Mouse (Mus musculus) midbrain, embryonic 14.5 days (tissue): Measurements from ENCODE around the gene Tapt1. TPM values are rescaled to one million over a fixed set of nuclear protein-coding genes. Genes with fewer than 3 reads are reported as not detected.
"Not testable (repeated sequence)": the region's sequence is repeated elsewhere in the genome, so short reads cannot be mapped to it uniquely, and the experiment has no call there.

Source experiments
- ATAC-seq: fragments of 200-750 bp; cut with Nextera tagmentation; 2 replicates; pipeline ENCODE4 v1.8.0; 2017; ENCODE audit warnings: moderate number of reproducible peaks, moderate library complexity; ENCODE audit not compliant: low FRiP score, low TSS enrichment
- DNase-seq: peaks from one replicate; pipeline ENCODE4 v3.0.0-alpha.2; 2015
- H3K27ac ChIP-seq: fragments of 300-500 bp; sonication (generic); replicated peaks from 2 replicates; pipeline ENCODE4 v1.5.1; 2014; ENCODE audit warnings: mild to moderate bottlenecking, low read depth, low read length, moderate library complexity
- H3K27me3 ChIP-seq: fragments of 300-500 bp; sonication (generic); 2 replicates; pipeline ENCODE4 v1.6.1; 2014; ENCODE audit warnings: low read length, control low read depth, mixed read lengths; ENCODE audit not compliant: control insufficient read depth, insufficient read depth
- H3K36me3 ChIP-seq: fragments of 300-500 bp; sonication (generic); 2 replicates; pipeline ENCODE4 v1.6.1; 2014; ENCODE audit warnings: low read length, control low read depth; ENCODE audit not compliant: control insufficient read depth, insufficient read depth
- H3K4me1 ChIP-seq: fragments of 300-500 bp; sonication (generic); 2 replicates; pipeline ENCODE4 v1.6.1; 2014; ENCODE audit warnings: mild to moderate bottlenecking, antibody characterized with exemption, low read length, control low read depth; ENCODE audit not compliant: control insufficient read depth, insufficient read depth
- H3K4me2 ChIP-seq: fragments of 300-500 bp; sonication (generic); 2 replicates; pipeline ENCODE4 v1.6.1; 2014; ENCODE audit warnings: mild to moderate bottlenecking, low read length, moderate library complexity
- H3K4me3 ChIP-seq: fragments of 300-500 bp; sonication (generic); replicated peaks from 2 replicates; pipeline ENCODE4 v1.5.1; 2014; ENCODE audit warnings: low read depth, low read length
- H3K9ac ChIP-seq: fragments of 300-500 bp; sonication (generic); replicated peaks from 2 replicates; pipeline ENCODE4 v1.6.1; 2014; ENCODE audit warnings: mild to moderate bottlenecking, low read length, moderate library complexity
- H3K9me3 ChIP-seq: fragments of 300-500 bp; sonication (generic); 2 replicates; pipeline ENCODE4 v1.6.1; 2016; ENCODE audit warnings: low read length, control low read depth, mixed read lengths; ENCODE audit not compliant: control insufficient read depth
- WGBS: fragments of 180-500 bp; shearing (Covaris S2); extraction: QIAGEN DNeasy Blood & Tissue Kit; methylation state at CpG from one replicate; pipeline ENCODE4 v1.1.7; 2014; 5-methylcytosine and 5-hydroxymethylcytosine counted together
- polyA plus RNA-seq: library from polyadenylated mRNA; unstranded; fragments of >200 nt; fragmentation: Nextera tagmentation; extraction: Ambion mirVana; gene quantifications from 2 replicates; pipeline ENCODE4 v1.2.1, GENCODE M21; 2014

Gene Tapt1
- 31.7 and 34.6 TPM in 2 replicates for polyA plus RNA-seq

DNA sequence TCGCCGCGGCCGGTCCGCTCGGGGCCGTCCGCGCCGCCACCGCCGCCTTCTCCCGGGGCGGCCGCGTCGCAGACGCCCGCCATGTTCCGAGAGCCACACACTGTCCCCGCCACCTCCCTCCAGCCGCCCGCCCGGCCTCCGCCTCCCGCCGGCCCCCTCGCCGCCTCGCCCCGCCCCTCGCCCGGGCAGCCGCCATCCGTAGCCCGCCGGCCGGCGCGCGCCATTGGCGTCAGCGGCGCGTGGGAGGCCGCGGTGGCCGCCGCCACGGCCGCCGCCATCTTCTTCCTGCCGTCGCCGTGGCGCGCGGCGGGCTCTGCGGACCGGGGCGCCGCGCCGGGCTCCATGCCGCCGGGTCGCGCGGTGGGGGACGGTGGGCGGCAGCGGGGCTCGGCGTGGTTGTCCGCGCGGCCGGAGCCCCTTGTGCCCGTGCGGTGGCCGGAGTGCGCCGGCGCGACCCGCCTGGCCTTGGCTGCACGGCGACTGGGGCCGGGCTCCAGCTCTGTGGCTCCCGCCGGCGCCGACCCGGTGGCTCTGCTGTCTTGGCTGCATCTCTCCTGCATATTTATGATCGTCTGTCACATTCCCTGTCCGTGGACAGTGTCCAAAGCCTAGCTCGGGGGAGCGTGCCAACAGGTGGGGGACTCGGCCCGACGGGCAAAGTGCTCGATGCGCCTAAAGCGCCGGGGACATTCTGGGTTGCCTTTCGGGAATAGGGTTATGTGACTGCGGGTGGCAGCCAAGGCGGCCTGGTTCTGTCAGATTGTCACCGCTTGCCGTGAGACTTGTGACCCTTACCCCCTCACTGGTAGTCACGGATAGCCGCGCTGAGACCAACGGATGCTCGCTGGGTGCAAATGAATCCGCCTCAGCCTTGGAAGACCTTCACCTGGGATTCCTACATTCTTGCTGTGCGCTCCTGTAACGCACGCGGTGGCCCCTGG is at the start of gene Tapt1:
Tapt1 (minus strand) TSS at position 106 of the 941 bp plus-strand sequence.
- H3K4me1 ChIP-seq, result peaks cover 26% of the 10 kb centered on the region
- H3K27me3 ChIP-seq, result no peaks in the 10 kb centered on the region
- H3K27ac ChIP-seq, result peak within 1 kb of the TSS; percentile 95
- peak within 1 kb of the TSS; percentile 92 for H3K9ac ChIP-seq
- H3K4me3 ChIP-seq, result peak within 1 kb of the TSS; percentile 86
- WGBS, result under 1% methylated on average over 103 of the region's 121 CpGs
- H3K9me3 ChIP-seq, result no peaks in the 10 kb centered on the region
- peak within 1 kb of the TSS; percentile 67 for H3K4me2 ChIP-seq
- peak; percentile 97 for ATAC-seq
- peak; percentile 94 for DNase-seq
- no peaks in the 10 kb centered on the region for H3K36me3 ChIP-seq

DNA sequence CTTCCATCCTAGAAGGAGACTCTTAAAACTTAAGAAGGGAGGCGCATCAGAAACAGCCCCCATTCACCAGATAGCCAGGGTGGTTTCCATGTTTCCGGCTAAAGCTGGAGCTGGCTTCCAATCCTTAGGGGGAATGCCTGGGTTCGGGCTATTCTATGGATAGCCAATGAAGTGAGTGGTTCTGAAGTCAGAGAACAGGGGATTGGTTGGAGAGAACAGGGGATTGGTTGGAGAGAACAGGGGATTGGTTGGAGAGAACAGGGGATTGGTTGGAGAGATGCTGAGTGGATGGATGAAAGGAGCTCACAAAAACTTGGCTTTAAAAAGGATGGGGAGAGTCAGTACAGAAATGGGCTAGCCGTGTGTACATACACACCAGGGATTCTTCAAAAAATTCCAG is 45.1 kb upstream of the Tapt1 start:
- Histone ChIP-seq H3K4me3 (no peak overlapping the region), H3K4me1 (no peaks in the 10 kb centered on the region), H3K36me3 (no peaks in the 10 kb centered on the region), H3K27me3 (no peaks in the 10 kb centered on the region), H3K9me3 (no peaks in the 10 kb centered on the region), H3K4me2 (no peak overlapping the region), H3K9ac (no peak overlapping the region), H3K27ac (no peak overlapping the region)
- DNase-seq, result no peak
- WGBS, result 85% methylated on average over 4 of the region's 4 CpGs
- ATAC-seq, result no peak

GRCm38 (mm10) chr5:44268524-44268923 is 42.1 kb upstream of the Tapt1 start:
- not testable (repeated sequence) for H3K9ac ChIP-seq, H3K27me3 ChIP-seq, H3K4me1 ChIP-seq, ATAC-seq, H3K36me3 ChIP-seq, H3K27ac ChIP-seq, H3K9me3 ChIP-seq, H3K4me3 ChIP-seq, H3K4me2 ChIP-seq
- WGBS, result 50% methylated on average over 2 of the region's 3 CpGs
- peak; percentile 79 for DNase-seq

- no peak for DNase-seq
- Histone ChIP-seq H3K9ac (no peak overlapping the region), H3K27me3 (no peaks in the 10 kb centered on the region), H3K4me2 (no peak overlapping the region), H3K4me1 (no peaks in the 10 kb centered on the region), H3K9me3 (no peaks in the 10 kb centered on the region), H3K27ac (no peak overlapping the region), H3K36me3 (no peaks in the 10 kb centered on the region), H3K4me3 (no peak overlapping the region)
- WGBS, result 81% methylated on average over 5 of the region's 5 CpGs
- ATAC-seq, result no peak
Observed at GRCm38 (mm10) chr5:44261691-44262090, 35.3 kb upstream of the Tapt1 start.

GRCm38 (mm10) chr5:44261172-44261571 is 34.7 kb upstream of the Tapt1 start:
- H3K27me3 ChIP-seq, result no peaks in the 10 kb centered on the region
- no peak overlapping the region for H3K4me2 ChIP-seq
- H3K27ac ChIP-seq, result no peak overlapping the region
- no peaks in the 10 kb centered on the region for H3K36me3 ChIP-seq
- H3K4me3 ChIP-seq, result no peak overlapping the region
- H3K9ac ChIP-seq, result no peak overlapping the region
- no peaks in the 10 kb centered on the region for H3K9me3 ChIP-seq
- no peaks in the 10 kb centered on the region for H3K4me1 ChIP-seq
- DNase-seq (no peak), ATAC-seq (no peak)
- 78% methylated on average over 3 of the region's 3 CpGs for WGBS

DNA sequence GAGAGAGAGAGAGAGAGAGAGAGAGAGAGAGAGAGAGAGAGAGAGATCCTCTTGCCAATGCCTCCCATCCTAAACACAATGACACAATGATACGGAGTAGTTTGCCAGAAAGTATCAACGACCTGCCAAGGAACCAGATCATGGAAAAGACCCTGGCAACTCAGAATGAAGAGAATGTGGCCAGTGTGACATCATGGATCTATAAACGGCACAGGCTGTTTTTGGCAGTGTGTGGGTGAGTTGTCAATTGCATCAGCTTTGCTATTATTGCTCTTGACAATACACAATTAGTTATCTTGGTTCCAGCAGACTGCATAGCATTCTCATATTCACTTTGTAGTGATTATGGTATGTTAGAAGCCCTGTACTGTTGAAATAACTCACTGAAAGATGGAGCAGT is 33.3 kb upstream of the Tapt1 start:
- Histone ChIP-seq H3K27me3 (no peaks in the 10 kb centered on the region), H3K9me3 (no peaks in the 10 kb centered on the region), H3K36me3 (no peaks in the 10 kb centered on the region), H3K9ac (no peak overlapping the region), H3K27ac (no peak overlapping the region), H3K4me3 (no peak overlapping the region), H3K4me1 (no peaks in the 10 kb centered on the region), H3K4me2 (no peak overlapping the region)
- DNase-seq (no peak), ATAC-seq (no peak)
- WGBS, result 78% methylated on average over 3 of the region's 3 CpGs

GRCm38 (mm10) chr5:44258163-44258562 is 31.7 kb upstream of the Tapt1 start:
- H3K4me1 ChIP-seq, result no peaks in the 10 kb centered on the region
- no peak overlapping the region for H3K9ac ChIP-seq
- H3K4me2 ChIP-seq, result no peak overlapping the region
- no peaks in the 10 kb centered on the region for H3K36me3 ChIP-seq
- DNase-seq (no peak), ATAC-seq (no peak)
- no peaks in the 10 kb centered on the region for H3K27me3 ChIP-seq
- 67% methylated on average over 1 of the region's 1 CpGs for WGBS
- no peak overlapping the region for H3K27ac ChIP-seq
- no peaks in the 10 kb centered on the region for H3K9me3 ChIP-seq
- no peak overlapping the region for H3K4me3 ChIP-seq

- H3K27me3 ChIP-seq, result no peaks in the 10 kb centered on the region
- WGBS, result 90% methylated on average over 4 of the region's 4 CpGs
- H3K4me3 ChIP-seq, result no peak overlapping the region
- H3K9me3 ChIP-seq, result no peaks in the 10 kb centered on the region
- no peak for ATAC-seq
- no peak overlapping the region for H3K27ac ChIP-seq
- no peaks in the 10 kb centered on the region for H3K4me1 ChIP-seq
- no peak for DNase-seq
- H3K4me2 ChIP-seq, result no peak overlapping the region
- no peak overlapping the region for H3K9ac ChIP-seq
- H3K36me3 ChIP-seq, result no peaks in the 10 kb centered on the region
Observed at GRCm38 (mm10) chr5:44257401-44257800, 31.0 kb upstream of the Tapt1 start.

DNA sequence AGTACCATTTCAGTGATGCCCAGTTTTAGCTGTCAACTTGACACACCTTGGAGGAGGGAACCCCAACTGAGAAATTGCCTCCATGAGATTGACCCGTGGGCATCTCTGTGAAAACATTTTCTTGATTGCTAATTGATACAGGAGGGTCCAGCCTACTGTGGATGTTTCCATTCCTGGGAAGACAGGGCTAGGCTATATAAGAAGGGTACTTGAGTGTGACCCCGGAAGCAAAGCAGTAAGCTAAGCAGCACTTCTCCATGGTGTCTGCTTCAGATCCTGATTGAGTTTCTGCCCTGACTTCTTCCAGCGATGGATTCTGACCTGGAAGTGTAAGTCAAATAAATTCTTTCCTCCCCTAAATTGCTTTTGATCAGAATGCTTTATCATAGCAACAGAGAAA is 30.1 kb upstream of the Tapt1 start:
- no peak for ATAC-seq
- no peak for DNase-seq

More for the DNA sequence above, 30.1 kb upstream of the Tapt1 start:
- 91% methylated on average over 3 of the region's 3 CpGs for WGBS
- H3K4me3 ChIP-seq, result no peak overlapping the region
- H3K27ac ChIP-seq, result no peak overlapping the region
- H3K4me1 ChIP-seq, result no peaks in the 10 kb centered on the region
- H3K36me3 ChIP-seq, result no peaks in the 10 kb centered on the region
- H3K4me2 ChIP-seq, result no peak overlapping the region
- no peak overlapping the region for H3K9ac ChIP-seq
- no peaks in the 10 kb centered on the region for H3K9me3 ChIP-seq
- no peaks in the 10 kb centered on the region for H3K27me3 ChIP-seq
